Mouse (Mus musculus) megakaryocyte progenitor cell, adult 5-6 weeks (primary cell): ENCODE measurements around the gene Slc39a10. TPM values are rescaled to one million over a fixed set of nuclear protein-coding genes. Genes with fewer than 3 reads are reported as not detected.
"Not testable (repeated sequence)": the region's sequence is repeated elsewhere in the genome, so short reads cannot be mapped to it uniquely, and the experiment has no call there.

Experiments
- ATAC-seq: replicated peaks from 2 replicates; pipeline ENCODE4 v1.8.0; 2016; ENCODE audit warnings: mild to moderate bottlenecking, moderate TSS enrichment, inconsistent platforms; ENCODE audit not compliant: poor library complexity
- total RNA-seq, 2 experiments: library from RNA; stranded (forward) in 1 of 2; stranded (reverse) in 1 of 2; fragments of 157-497, 149-512 nt in 1 of 2; fragments of 200-1000 nt in 1 of 2; gene quantifications; 2 replicates each; pipeline versions ENCODE4 v1.2.3 to v1.2.4; 2015 to 2017

The Slc39a10 gene
- total RNA-seq, 2 experiments from 2014 or later = 14.2 to 25.4 TPM

DNA sequence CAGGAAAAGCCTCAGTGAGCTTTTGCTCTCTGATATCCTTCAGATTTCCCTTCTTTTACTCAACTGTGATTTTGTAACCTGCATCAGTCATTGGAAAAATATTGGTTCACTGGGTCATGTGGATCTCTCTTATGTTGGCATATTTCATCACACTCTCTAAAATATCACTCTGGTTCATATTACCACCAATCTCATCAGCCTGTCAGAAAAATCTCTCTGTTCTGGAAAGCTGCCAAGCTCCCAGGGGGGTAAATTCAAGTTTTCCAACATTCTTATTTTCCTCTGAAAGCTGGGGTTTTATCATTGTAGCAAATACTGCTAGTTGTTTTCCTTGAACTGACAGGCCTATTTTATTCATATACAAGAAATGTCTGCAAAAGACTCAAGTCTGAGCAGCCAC is 22.9 kb downstream of the Slc39a10 start:
- ATAC-seq = no peak

DNA sequence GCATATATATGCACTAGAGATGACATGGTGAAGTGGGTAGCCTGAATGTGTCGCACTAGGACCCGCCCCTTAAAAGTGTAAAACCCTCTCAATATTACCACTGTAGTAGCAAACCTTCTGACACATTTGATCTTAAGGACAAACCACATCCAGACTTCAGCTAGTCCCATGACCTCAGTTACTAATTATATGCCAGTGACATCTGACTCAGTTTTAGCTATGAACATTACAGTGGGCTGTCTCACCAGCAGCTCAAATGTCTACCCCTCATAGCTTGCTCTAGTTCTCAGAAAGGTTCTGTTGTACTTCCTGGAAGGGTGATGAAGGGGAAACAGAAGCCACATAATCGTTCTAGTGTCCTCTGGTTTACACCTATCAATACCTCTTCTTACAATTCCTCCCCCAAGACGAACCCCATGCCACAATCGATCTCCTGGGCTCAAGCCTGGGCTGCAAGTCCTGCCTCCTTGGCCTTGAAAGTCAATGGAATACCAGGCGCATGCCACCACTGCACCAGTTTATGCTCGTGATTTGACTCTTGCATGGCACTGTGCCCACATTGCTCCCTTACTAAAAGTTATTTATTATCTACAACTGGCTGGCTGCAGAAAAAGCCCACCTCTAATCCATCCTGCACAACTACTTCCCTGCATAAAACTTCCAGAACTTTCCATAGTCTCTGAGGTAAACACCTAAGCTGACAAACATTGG is 28.3 kb downstream of the Slc39a10 start:
- ATAC-seq = no peak

DNA sequence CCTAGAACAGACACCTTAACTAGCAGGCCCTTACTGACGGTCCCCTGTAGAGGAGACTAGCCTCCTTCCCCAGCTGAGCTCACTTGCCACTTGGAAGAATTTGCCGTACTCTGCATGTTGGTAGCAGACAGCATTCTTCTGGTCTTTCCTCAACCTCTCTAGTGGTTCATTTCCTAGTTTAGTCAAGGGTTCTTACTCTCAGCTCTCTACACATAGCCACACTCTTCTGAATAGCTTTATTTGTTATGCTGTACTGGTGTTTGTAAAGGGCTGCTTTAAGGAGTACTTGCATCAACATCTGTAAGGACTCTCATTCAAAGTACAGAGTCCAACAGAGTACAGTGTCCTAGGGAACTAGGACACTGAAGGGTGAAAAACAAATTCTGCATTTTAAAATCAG is 29.2 kb downstream of the Slc39a10 start:
- no peak for ATAC-seq

DNA sequence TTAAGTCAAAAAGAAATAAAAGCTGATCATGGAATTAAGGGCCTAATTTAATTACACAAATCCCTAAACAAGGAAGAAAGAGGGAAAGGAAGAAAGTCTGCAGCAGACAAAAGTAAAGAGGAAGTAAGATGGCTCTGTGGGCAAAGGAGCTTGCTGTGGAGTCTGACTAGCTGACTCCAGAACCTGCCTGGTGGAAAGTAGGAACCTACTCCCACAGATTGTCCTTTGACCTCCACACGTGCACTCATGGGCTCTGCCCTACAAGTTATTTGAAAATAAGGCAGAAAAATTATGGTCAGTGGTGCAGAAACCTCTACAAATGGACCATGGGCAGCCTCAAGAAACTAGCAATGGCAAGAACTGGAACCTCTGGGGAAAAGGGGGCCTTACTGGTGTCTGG is 32.6 kb downstream of the Slc39a10 start:
- peak; percentile 78 for ATAC-seq

DNA sequence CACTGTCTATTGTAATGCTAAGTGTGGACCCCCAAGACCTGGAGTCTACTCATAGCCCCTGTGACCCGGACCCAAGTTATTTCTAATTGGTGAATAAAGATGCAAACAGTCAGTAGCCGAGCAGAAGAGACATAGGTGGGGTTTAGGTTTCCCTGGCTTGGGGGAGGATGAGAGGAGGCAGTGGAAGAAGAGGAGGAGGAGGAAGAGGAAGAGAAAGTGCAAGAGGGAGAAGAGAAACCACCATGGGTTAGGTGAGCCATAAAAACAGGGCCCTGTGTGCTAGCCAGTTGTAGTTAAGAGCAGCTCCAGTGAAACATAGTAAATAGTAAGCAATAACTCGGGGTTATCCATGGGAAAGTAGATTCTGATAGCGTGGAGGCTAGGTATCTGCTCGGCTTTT is 34.1 kb downstream of the Slc39a10 start:
- no peak; the same call in 1 of the 2 replicates for ATAC-seq

DNA sequence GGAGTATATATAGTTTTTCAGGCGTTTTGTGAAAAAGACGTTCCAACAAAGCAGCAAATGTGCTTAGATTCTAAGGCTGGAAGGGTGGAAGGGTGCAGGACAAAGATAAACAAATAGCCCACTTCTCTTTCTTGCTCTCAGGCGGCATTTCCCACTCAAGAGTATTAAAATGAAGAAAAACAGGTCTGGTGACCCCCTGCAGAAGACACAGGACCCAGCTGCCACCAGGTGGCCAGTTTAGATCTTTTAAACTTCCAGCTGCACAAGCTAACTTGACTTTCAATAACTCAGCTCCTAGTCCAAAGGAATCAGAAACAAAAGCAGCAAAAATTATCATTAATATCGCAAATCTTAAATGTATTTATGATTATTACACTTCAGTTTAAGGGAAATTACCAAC is 36.2 kb downstream of the Slc39a10 start:
- ATAC-seq = no peak

DNA sequence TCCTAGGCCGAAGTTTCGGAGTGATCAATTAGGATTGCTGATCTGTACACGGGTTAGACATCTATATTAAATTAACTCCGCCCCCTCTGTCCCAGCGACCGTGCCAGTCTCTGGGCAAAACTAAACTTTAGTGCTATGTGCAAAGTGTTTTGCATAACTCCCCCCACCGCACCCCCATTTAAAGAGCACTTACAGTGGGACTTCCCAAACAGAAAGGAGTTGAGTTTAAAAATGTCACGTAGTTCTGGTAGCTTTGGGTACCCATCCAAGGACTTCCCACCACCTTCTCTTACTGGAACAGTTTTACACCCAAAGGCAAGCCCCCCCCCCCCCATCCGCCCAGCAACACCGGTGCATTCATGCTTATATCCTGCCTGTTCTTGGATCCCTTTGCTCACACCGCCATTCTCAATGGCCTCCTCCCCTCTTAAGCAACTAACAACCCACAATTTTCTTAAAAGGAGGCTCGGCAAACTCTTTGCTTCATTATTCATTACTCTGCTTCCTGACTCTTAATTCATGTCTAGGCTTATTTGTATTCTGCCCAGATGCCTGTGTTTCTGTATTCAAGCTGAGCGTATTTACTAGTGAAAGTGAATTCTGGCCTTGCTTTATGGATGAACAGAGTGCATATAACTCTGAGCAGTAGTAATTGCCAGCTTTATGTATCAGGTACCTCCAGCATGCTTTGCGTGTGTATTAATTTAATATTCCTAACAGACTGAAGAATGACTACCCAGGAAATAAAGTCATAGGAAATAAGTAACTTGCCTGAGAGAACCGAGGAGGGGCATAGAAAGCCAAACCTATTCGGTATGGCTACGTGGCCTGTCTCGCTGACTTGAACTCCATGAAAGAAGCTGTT is 38.4 kb downstream of the Slc39a10 start:
- peak; percentile 44 for ATAC-seq

DNA sequence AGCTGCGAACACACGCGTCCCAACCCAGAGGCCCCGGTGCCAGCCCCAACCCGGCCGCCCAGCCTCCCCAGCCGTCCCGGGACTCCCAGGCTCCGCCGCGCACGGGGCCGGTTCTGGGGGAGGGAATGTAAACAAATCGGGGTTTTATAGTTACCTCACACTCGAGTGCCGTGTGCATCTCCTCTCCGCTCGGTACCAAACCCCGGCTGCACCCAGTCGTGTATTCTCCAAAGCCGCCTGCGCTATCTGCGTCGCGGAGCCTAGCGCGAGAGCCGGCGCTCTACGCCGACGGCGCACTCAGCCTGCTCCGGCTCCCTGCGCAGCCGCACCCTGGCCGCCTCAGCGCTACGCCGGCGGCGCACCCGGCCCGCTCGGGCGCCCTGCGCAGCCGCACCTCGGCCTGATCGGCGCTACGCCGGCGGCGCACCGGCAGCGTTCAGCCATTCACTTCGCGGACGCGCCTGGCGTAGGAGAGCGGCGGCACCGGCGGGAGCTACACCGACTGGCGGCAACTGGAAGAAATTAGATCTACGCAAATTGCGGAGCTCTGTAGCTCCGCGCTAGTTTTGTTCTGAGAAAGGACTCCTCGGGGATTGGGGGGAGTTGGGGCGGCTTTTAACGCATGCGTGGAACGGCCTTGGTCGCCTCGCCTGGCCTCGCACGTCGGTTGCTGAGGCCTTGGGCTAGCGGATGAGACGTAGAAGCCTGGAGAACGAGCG is 39.2 kb downstream of the Slc39a10 start:
- ATAC-seq = peak; percentile 66

DNA sequence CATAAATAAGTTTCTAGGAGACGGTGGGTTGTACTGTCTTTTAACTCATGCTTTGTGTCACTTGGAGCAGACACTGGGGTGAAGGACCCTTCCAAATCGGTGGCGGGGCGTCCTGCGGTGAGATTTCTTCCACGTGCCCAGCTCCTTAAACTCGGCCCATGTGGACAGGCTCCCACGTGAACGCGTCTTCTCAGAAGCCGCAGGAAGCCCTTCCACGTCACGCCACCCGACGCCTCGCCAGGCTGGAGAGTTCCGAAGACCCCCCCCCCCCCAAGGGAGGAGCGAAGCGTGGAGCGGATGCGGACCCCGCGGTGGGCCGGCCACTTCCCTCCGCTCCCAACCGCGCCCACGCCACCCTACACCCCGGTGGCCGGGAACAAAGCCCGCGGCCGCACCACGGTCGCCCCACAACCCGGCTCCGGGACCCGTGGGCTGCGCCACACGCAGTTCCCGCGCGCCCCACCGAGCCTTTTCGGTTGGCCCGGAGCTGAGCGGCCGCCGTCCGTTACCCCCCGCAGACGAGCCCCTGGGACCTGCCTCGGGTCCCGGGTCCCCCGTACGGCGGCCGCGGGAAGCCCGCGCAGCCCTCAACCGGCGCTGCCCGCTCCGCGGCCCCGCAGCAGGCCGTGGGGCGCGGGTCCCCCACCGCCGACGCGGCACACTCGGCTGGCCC is 39.9 kb downstream of the Slc39a10 start:
- peak; percentile 38 for ATAC-seq

DNA sequence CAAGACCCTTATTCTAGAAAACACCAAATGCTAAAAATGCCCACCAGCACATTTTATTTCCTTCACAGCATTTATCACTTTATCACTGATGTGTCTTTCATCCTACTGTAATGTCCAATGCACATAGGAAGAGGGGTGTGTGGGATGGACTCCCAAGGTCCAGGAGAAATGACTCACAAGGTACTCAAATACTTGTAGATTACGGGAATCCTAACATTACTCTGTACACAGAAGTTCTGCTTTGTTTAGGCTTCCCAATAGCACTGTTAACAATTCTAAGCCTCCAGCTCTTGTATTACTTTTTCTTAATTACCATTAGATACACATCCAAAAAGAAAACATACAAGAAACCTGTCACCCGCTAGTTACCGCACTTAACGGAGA is 40.4 kb downstream of the Slc39a10 start:
- no peak for ATAC-seq

DNA sequence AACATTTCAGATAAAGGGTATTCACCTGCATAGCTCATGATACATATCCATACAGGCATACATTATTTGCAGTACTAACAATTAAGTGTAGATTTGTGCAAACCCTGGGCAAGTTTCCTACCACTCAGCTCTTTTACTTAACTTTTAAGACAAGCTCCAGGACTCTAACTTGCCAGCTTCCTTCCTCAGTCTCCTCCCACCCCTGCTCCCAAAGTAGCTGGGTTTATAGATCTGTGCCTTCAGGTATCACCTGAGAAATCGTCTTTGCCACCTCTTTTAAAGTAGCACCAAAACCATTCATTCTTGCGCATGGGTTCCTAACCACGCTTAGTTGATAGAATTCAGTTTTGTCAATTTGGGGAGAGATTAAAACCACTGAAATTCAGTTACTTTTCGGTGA is 41.1 kb downstream of the Slc39a10 start:
- no peak for ATAC-seq

DNA sequence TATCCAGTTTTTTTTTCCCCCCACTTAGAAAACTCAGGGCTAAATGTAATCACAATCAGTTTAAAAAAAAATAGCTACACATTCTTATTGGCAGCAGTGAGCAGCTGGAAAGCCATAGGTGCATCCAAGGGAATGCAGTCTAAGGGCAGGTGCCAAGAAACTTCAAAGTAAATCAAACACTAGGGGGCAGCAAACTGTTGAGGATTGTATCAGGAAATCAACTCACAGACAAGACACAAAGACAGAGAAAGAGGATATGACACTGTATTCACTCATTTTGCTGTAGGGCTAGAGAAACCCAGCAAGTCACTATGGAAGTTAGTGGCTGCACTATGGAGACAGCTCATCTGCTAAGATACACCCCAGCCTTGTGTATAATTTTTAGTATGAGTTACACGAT is 42.9 kb downstream of the Slc39a10 start:
- peak; percentile 35 for ATAC-seq

DNA sequence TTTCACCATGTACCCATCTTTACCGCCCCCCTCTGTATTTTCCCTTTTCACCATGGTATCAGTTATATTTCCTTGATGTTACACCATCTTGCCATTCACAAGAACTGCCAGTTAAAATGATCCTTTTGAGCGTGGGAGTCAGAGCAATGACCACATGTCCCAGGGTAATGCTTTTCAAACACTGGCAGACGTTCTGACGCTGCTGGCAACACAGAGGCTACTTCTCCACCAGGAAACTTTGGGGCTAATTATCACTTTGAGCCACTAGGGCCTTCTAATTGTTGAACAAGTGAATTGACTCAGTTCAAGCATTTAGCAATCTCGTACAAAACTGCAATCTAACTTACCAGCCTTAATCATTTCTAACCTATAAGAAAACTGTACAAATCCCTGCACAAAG is 47.4 kb downstream of the Slc39a10 start:
- ATAC-seq = no peak

DNA sequence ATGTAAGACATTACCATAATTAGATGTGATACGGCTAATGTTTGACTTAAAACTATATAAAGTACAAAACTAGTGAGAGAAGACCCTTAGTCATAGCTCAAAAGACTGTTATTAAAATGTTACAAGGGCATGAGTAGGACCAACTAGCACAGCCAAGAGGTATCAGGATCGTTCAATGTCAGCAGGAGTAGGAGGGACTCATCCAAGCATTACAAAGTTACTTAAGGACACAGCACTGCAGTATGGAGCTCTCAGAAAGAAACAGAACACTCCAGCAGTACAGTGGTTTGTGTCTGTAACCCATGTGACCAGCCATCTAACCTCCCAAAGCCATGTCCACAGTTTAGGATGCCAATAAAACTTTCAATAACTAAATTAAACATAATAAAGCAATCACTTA is 48.4 kb downstream of the Slc39a10 start:
- no peak for ATAC-seq

DNA sequence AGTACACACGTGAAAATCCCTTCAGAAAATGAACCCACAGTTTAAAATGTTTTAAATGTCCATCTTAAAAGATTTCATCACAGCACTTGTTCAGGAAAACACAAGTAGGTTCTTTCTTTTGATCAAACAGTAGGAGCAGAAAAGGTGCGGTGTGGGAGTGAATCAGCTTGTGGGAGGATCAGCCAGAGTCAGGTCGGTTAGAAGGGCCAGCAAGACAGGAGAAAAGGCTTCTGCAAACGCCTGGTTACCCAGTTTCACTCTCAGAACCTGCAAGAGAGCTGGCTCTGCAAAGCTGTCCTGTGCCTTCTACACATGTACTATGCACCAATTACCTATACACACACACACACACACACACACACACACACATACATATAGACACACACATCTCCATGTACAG is 49.2 kb downstream of the Slc39a10 start:
- no peak for ATAC-seq

DNA sequence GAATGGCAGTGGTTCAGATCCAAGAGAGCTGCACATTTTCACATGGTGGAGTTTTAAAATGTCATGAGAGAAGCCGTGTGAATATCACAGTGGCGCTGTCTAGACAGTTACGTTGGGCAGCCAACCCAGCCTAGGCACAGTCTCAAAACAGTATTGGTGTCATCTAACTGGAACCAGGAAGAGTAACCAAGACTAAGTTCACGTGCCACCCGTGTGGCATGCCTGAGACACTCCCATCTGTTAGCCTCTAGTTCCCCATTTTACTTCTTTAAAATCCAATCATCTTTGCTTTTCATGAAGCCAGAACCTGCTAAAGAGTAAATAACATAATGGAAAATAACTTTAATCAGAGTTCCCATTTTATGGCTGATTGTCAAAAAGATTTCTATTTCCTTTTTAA is 60.7 kb downstream of the Slc39a10 start:
- ATAC-seq = peak; percentile 97

DNA sequence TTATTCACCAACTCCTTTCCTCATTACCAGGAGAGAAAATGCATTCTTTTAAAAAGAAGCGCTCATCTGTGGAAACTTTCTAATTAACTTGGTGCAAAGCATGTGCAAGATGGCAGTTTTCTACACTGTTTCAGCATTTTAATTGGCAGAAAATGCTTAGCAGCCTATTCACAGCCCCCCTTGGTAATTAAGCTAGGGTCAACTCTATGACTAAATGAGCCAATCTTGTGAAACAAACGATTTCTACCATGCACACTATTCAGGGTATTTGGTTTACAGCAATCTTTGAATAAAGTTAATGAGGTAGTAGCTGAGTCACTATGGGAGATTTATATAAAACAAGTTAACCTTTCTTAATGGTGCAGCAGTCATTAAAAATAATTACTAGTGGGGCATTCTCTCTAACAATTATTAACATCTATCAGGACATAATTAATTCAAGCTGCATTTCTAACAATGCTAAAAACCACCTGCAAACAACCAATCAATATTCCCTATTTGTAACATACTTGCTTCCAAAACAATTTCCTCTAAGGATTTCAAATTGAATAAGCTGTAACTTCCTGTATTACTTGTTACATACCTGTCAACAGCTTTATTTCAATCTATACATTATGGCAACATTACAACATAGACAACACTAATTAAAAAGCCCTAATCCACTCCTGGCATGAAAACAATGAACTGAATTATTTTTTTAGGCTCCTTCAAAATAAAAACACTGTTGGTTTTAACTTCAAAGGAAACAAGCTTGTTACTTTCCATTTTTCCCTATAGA is 62.4 kb downstream of the Slc39a10 start:
- ATAC-seq = no peak

DNA sequence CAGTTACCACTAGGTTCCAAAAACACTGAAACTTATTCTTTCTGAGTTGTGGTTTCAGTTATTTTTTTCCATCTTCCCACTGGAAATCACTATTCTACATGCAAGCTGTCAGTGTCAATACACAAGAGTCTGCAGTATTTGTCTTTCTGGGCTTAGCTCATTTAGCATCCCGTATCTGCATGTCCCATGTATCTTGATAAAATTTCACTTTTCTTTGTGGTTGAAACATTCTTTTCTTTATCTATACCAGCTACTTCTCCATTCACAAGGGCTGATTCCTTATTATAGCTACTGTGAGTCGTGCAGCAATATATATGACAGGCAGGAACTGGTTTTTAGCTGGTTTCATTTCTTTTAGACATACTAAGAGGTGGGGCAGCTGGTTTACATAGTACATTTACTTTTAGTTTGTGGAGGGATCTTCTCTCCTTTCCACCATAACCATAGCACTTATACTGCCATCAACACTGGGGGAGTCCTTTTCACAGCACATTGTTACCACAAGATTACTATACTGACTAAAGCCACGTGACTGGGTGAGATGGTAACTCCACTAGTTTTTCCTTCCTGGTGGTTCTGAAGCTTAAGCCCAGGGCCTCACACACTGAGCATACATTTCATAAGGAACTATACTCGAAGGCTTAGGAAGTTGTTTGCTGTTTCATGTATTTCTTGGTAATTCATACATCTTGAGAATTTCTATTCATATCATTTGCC is 70.2 kb downstream of the Slc39a10 start:
- ATAC-seq = peak; percentile 29; the same call in 1 of the 2 replicates

DNA sequence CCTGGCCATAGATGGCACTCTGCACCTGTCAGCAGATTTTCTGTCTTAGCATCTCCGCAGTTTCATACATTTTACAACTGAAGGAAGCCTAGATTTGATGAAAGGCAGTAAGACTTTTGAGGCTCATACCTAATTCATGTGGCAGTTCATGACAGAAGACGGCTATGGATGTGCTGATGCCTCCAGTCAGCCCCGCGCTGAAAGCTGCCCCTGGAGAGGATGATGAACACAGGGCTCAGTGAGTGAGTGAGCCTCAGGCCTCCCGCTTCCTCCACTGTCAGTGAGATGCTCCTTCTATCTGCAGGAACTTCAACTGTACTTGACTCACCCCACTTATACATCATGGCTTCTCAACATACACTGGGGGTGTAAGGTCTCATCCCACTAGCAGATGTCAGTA is 74.7 kb downstream of the Slc39a10 start:
- no peak for ATAC-seq

DNA sequence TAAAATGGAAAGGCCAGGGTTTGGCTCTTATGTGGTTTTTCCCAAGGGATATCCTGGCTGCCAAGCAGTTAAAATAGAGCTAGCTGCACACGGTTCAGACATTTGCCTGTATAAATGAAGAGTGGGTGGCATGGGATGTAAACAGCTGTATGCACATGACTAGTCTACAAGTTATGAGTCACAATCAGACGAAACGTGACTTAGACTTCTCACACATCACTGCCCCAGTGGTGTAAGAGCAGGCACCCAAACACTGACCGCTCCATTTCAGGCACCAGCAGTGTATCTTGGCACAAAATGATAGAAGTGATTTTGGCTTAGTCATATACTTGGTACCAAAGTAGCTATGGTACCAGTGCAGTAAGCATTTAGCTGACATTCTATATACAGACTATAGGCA is 84.0 kb downstream of the Slc39a10 start:
- ATAC-seq = not testable (repeated sequence)
